Mouse (Mus musculus): ENCODE data around the gene Gnb5. TPM values are rescaled to one million over a fixed set of nuclear protein-coding genes. Genes with fewer than 3 reads are reported as not detected.
A peak's percentile ranks its signal among the peaks of the same experiment; 100 is the strongest.

Gene Gnb5
- polyA plus RNA-seq, 1 experiment from 2014 or later: 23.8 TPM

GRCm38 (mm10) chr9:75307015-75307414 is 927 bp downstream of the Gnb5 start:
- no peaks in the 10 kb centered on the region for H3K27me3 ChIP-seq
- H3K9me3 ChIP-seq: no peaks in the 10 kb centered on the region
- H3K4me3 ChIP-seq (replicated peaks): no peak overlapping the region
- H3K4me1 ChIP-seq (replicated peaks): no peaks in the 10 kb centered on the region
- no peak overlapping the region for H3K27ac ChIP-seq
- 85% methylated on average over 5 of the region's 5 CpGs for WGBS
- H3K4me2 ChIP-seq: no peak overlapping the region
- no peak overlapping the region for H3K9ac ChIP-seq (replicated peaks)
- H3K36me3 ChIP-seq: no peaks in the 10 kb centered on the region
- ATAC-seq (ENCODE audit: insufficient number of reproducible peaks, insufficient read depth, low FRiP score, low TSS enrichment, low read depth): no peak

GRCm38 (mm10) chr9:75308621-75309020 is 2.5 kb downstream of the Gnb5 start:
- no peaks in the 10 kb centered on the region for H3K9me3 ChIP-seq
- H3K4me1 ChIP-seq (replicated peaks): 0 out of 2 replicates have a peak, but pooled peaks cover 3% of the 10 kb centered on the region
- no peak overlapping the region for H3K27ac ChIP-seq
- H3K4me2 ChIP-seq: no peak overlapping the region
- H3K9ac ChIP-seq (replicated peaks): no peak overlapping the region
- WGBS: 61% methylated on average over 5 of the region's 5 CpGs
- ATAC-seq (ENCODE audit: insufficient number of reproducible peaks, insufficient read depth, low FRiP score, low TSS enrichment, low read depth): no peak
- H3K27me3 ChIP-seq: no peaks in the 10 kb centered on the region
- no peaks in the 10 kb centered on the region for H3K36me3 ChIP-seq
- no peak overlapping the region for H3K4me3 ChIP-seq (replicated peaks)

- 16% methylated on average over 4 of the region's 4 CpGs for WGBS
- no peak overlapping the region for H3K27ac ChIP-seq
- H3K4me1 ChIP-seq (replicated peaks): peaks cover 17% of the 10 kb centered on the region
- H3K4me2 ChIP-seq: no peak overlapping the region
- no peak overlapping the region for H3K4me3 ChIP-seq (replicated peaks)
- no peaks in the 10 kb centered on the region for H3K27me3 ChIP-seq
- no peak overlapping the region for H3K9ac ChIP-seq (replicated peaks)
- no peak for ATAC-seq (ENCODE audit: insufficient number of reproducible peaks, insufficient read depth, low FRiP score, low TSS enrichment, low read depth)
- H3K36me3 ChIP-seq: no peaks in the 10 kb centered on the region
- no peaks in the 10 kb centered on the region for H3K9me3 ChIP-seq
Measured at GRCm38 (mm10) chr9:75312008-75312407, 5.9 kb downstream of the Gnb5 start.

- WGBS: 14% methylated on average over 8 of the region's 11 CpGs
- Histone ChIP-seq H3K4me3 (replicated peaks) (peak overlapping the region; percentile 72), H3K4me2 (peak overlapping the region; percentile 85), H3K4me1 (replicated peaks) (peaks cover 17% of the 10 kb centered on the region), H3K9ac (replicated peaks) (no peak overlapping the region), H3K36me3 (no peaks in the 10 kb centered on the region), H3K27ac (0 out of 2 replicates have a peak overlapping the region, but pooled peaks have one; percentile 29), H3K9me3 (no peaks in the 10 kb centered on the region), H3K27me3 (no peaks in the 10 kb centered on the region)
- no peak for ATAC-seq (ENCODE audit: insufficient number of reproducible peaks, insufficient read depth, low FRiP score, low TSS enrichment, low read depth)
Measured at GRCm38 (mm10) chr9:75313138-75313831, 7.2 kb downstream of the Gnb5 start.

- Histone ChIP-seq H3K36me3 (no peaks in the 10 kb centered on the region), H3K27me3 (no peaks in the 10 kb centered on the region), H3K4me3 (replicated peaks) (peak overlapping the region; percentile 72), H3K4me2 (peak overlapping the region; percentile 85), H3K9ac (replicated peaks) (peak overlapping the region; percentile 70), H3K27ac (peak overlapping the region; percentile 75), H3K4me1 (replicated peaks) (peaks cover 18% of the 10 kb centered on the region), H3K9me3 (no peaks in the 10 kb centered on the region)
- under 1% methylated on average over 52 of the region's 52 CpGs for WGBS
- ATAC-seq (ENCODE audit: insufficient number of reproducible peaks, insufficient read depth, low FRiP score, low TSS enrichment, low read depth): peak; percentile 81
Measured at GRCm38 (mm10) chr9:75313832-75314516, 7.9 kb downstream of the Gnb5 start.

GRCm38 (mm10) chr9:75314517-75315105 is 8.5 kb downstream of the Gnb5 start:
- WGBS: 3% methylated on average over 21 of the region's 22 CpGs
- peak overlapping the region; percentile 72 for H3K4me3 ChIP-seq (replicated peaks)
- H3K9ac ChIP-seq (replicated peaks): peak overlapping the region; percentile 70
- no peaks in the 10 kb centered on the region for H3K36me3 ChIP-seq
- peak overlapping the region; percentile 75 for H3K27ac ChIP-seq
- no peak for ATAC-seq (ENCODE audit: insufficient number of reproducible peaks, insufficient read depth, low FRiP score, low TSS enrichment, low read depth)
- no peaks in the 10 kb centered on the region for H3K9me3 ChIP-seq
- H3K4me2 ChIP-seq: peak overlapping the region; percentile 85
- no peaks in the 10 kb centered on the region for H3K27me3 ChIP-seq
- peaks cover 24% of the 10 kb centered on the region for H3K4me1 ChIP-seq (replicated peaks)

- Histone ChIP-seq H3K9ac (replicated peaks) (0 out of 2 replicates have a peak overlapping the region, but pooled peaks have one; percentile 70), H3K4me1 (replicated peaks) (peaks cover 24% of the 10 kb centered on the region), H3K4me2 (peak overlapping the region; percentile 85), H3K9me3 (no peaks in the 10 kb centered on the region), H3K36me3 (no peaks in the 10 kb centered on the region), H3K27ac (no peak overlapping the region), H3K27me3 (no peaks in the 10 kb centered on the region), H3K4me3 (replicated peaks) (peak overlapping the region; percentile 72)
- 74% methylated on average over 3 of the region's 3 CpGs for WGBS
- ATAC-seq (ENCODE audit: insufficient number of reproducible peaks, insufficient read depth, low FRiP score, low TSS enrichment, low read depth): no peak
Measured at GRCm38 (mm10) chr9:75315238-75315637, 9.2 kb downstream of the Gnb5 start.

GRCm38 (mm10) chr9:75316771-75317170 is 10.7 kb downstream of the Gnb5 start:
- WGBS: 82% methylated on average over 6 of the region's 6 CpGs
- H3K36me3 ChIP-seq: no peaks in the 10 kb centered on the region
- H3K27ac ChIP-seq: no peak overlapping the region
- H3K9me3 ChIP-seq: no peaks in the 10 kb centered on the region
- no peak for ATAC-seq (ENCODE audit: insufficient number of reproducible peaks, insufficient read depth, low FRiP score, low TSS enrichment, low read depth)
- H3K4me1 ChIP-seq (replicated peaks): peaks cover 24% of the 10 kb centered on the region
- no peak overlapping the region for H3K4me3 ChIP-seq (replicated peaks)
- no peak overlapping the region for H3K9ac ChIP-seq (replicated peaks)
- no peaks in the 10 kb centered on the region for H3K27me3 ChIP-seq
- no peak overlapping the region for H3K4me2 ChIP-seq

GRCm38 (mm10) chr9:75318196-75318595 is 12.1 kb downstream of the Gnb5 start:
- H3K27ac ChIP-seq: no peak overlapping the region
- no peaks in the 10 kb centered on the region for H3K36me3 ChIP-seq
- H3K4me2 ChIP-seq: no peak overlapping the region
- peaks cover 24% of the 10 kb centered on the region for H3K4me1 ChIP-seq (replicated peaks)
- WGBS: 95% methylated on average over 2 of the region's 2 CpGs
- H3K9ac ChIP-seq (replicated peaks): no peak overlapping the region
- H3K4me3 ChIP-seq (replicated peaks): no peak overlapping the region
- H3K9me3 ChIP-seq: no peaks in the 10 kb centered on the region
- ATAC-seq (ENCODE audit: insufficient number of reproducible peaks, insufficient read depth, low FRiP score, low TSS enrichment, low read depth): no peak
- H3K27me3 ChIP-seq: no peaks in the 10 kb centered on the region

- H3K9ac ChIP-seq (replicated peaks): no peak overlapping the region
- no peak overlapping the region for H3K4me2 ChIP-seq
- ATAC-seq (ENCODE audit: insufficient number of reproducible peaks, insufficient read depth, low FRiP score, low TSS enrichment, low read depth): no peak
- no peaks in the 10 kb centered on the region for H3K27me3 ChIP-seq
- peaks cover 19% of the 10 kb centered on the region for H3K4me1 ChIP-seq (replicated peaks)
- WGBS: 82% methylated on average over 3 of the region's 3 CpGs
- no peaks in the 10 kb centered on the region for H3K36me3 ChIP-seq
- no peak overlapping the region for H3K27ac ChIP-seq
- H3K9me3 ChIP-seq: no peaks in the 10 kb centered on the region
- H3K4me3 ChIP-seq (replicated peaks): no peak overlapping the region
Measured at GRCm38 (mm10) chr9:75319365-75319764, 13.3 kb downstream of the Gnb5 start.

GRCm38 (mm10) chr9:75322099-75322885 is 16.2 kb downstream of the Gnb5 start:
- 75% methylated on average over 13 of the region's 13 CpGs for WGBS
- no peaks in the 10 kb centered on the region for H3K9me3 ChIP-seq
- no peak for ATAC-seq (ENCODE audit: insufficient number of reproducible peaks, insufficient read depth, low FRiP score, low TSS enrichment, low read depth)
- no peak overlapping the region for H3K9ac ChIP-seq (replicated peaks)
- peaks cover 13% of the 10 kb centered on the region for H3K36me3 ChIP-seq
- no peak overlapping the region for H3K4me3 ChIP-seq (replicated peaks)
- H3K27ac ChIP-seq: no peak overlapping the region
- H3K27me3 ChIP-seq: no peaks in the 10 kb centered on the region
- H3K4me2 ChIP-seq: no peak overlapping the region
- H3K4me1 ChIP-seq (replicated peaks): peaks cover 7% of the 10 kb centered on the region; the same call in 1 of the 2 replicates

Measured in limb, embryonic 12.5 days (tissue).